Mouse (Mus musculus) T-helper 17 cell (primary cell): ENCODE data around the gene Ccdc3.
"Not testable (repeated sequence)": the region's sequence is repeated elsewhere in the genome, so short reads cannot be mapped to it uniquely, and the experiment has no call there.

Experiments used
- in situ Hi-C, 2 experiments: fragments of 300-600 bp; cut with MboI, MseI; formaldehyde crosslinking; loops; 1 replicate in 1 of 2; 2 replicates in 1 of 2; pipeline ENCODE4 v1.15.1; 2025; ENCODE audit warnings: high pct_unique_total_duplicates in 2 of 2

Gene Ccdc3

GRCm38 (mm10) chr2:5204941-5205340 lies 67.4 kb downstream of the Ccdc3 start:
- in situ Hi-C loops: no loop called here

GRCm38 (mm10) chr2:5206651-5207050 lies 69.1 kb downstream of the Ccdc3 start:
- in situ Hi-C loops: no loop called here

- in situ Hi-C loops: no loop called here
These were observed 77.0 kb downstream of the Ccdc3 start for GRCm38 (mm10) chr2:5214581-5214980.

GRCm38 (mm10) chr2:5215252-5215815 lies 77.8 kb downstream of the Ccdc3 start:
- in situ Hi-C loops: no loop called here

- in situ Hi-C loops: no loop called here
These were observed 81.6 kb downstream of the Ccdc3 start for GRCm38 (mm10) chr2:5219206-5219605.

GRCm38 (mm10) chr2:5219847-5220375 lies 82.3 kb downstream of the Ccdc3 start:
- in situ Hi-C loops: no loop called here

GRCm38 (mm10) chr2:5222571-5222970 lies 85.0 kb downstream of the Ccdc3 start:
- in situ Hi-C loops: no loop called here

- in situ Hi-C loops: no loop called here
These were observed 99.4 kb downstream of the Ccdc3 start for GRCm38 (mm10) chr2:5236846-5237482.

- in situ Hi-C loops: no loop called here
These were observed 100.3 kb downstream of the Ccdc3 start for GRCm38 (mm10) chr2:5237870-5238269.

GRCm38 (mm10) chr2:5239492-5239891 lies 101.9 kb downstream of the Ccdc3 start:
- in situ Hi-C loops: no loop called here

- in situ Hi-C loops: no loop called here
These were observed 103.9 kb downstream of the Ccdc3 start for GRCm38 (mm10) chr2:5241469-5241897.

GRCm38 (mm10) chr2:5249199-5249598 lies 111.6 kb downstream of the Ccdc3 start:
- in situ Hi-C loops: not testable (repeated sequence)

GRCm38 (mm10) chr2:5249969-5250368 lies 112.4 kb downstream of the Ccdc3 start:
- in situ Hi-C loops: no loop called here

- in situ Hi-C loops: no loop called here
These were observed 120.7 kb downstream of the Ccdc3 start for GRCm38 (mm10) chr2:5258250-5258649.

- in situ Hi-C loops: no loop called here
These were observed 124.7 kb downstream of the Ccdc3 start for GRCm38 (mm10) chr2:5262279-5262678.

- in situ Hi-C loops: no loop called here
These were observed 130.4 kb downstream of the Ccdc3 start for GRCm38 (mm10) chr2:5267980-5268379.
